Mouse (Mus musculus): ENCODE data around the gene Thnsl2.

The Thnsl2 gene

GRCm38 (mm10) chr6:71143894-71144455 lies at the start of gene Thnsl2:
Thnsl2 (minus strand) TSS chr6:71144439.
- DNase-seq (ENCODE audit: low spot score in 2 of 2): peak; percentile 57 to 60

- no peak for DNase-seq (ENCODE audit: low spot score in 2 of 2)
These were observed 49.0 kb upstream of the Thnsl2 start for GRCm38 (mm10) chr6:71193151-71193740.

DNA sequence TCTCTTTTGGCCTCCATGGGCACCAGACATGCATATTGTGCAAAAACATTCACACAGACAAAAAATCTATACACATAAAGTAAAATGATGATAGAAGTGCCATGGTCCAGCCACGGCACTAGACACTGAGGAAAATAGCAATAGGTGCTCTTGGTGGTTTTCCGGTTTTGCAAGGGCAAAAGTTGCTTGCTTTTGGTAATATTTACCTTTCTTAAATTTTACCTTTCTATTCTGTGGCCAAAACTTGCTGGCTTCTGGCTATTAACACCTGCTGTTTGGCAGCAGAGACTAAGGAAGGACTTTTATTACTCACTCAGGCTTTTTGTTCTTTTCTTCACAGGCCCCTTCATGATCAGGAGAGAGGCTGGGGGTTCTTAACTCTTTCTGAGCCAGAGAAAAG lies 46.3 kb upstream of the Thnsl2 start:
- no peak for DNase-seq (ENCODE audit: low spot score in 2 of 2)

GRCm38 (mm10) chr6:71189578-71189977 lies 45.3 kb upstream of the Thnsl2 start:
- no peak for DNase-seq (ENCODE audit: low spot score in 2 of 2)

GRCm38 (mm10) chr6:71184941-71185604 lies 40.8 kb upstream of the Thnsl2 start:
- no peak for DNase-seq (ENCODE audit: low spot score in 2 of 2)

DNA sequence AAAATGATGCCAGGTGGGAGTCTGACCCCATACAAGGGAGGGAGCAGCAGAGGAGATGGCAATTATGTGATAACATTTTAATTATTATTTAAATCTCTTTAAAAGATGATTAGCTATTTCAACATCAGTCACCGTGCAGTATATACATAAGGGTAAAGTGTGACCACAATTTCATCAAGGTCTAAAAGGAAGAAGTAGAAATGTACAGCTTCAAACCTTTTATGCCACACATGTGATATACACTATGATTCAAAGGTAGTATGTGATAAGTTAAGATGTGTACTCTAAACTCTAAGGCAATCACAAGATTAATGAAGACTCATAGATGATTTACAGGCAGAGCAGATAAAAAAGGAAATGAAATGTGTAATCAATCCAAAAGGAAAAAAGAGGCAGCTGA lies 36.4 kb upstream of the Thnsl2 start:
- no peak for DNase-seq (ENCODE audit: low spot score in 2 of 2)

- DNase-seq (ENCODE audit: low spot score in 2 of 2): no peak
These were observed 28.8 kb upstream of the Thnsl2 start for GRCm38 (mm10) chr6:71172812-71173580.

- DNase-seq (ENCODE audit: low spot score in 2 of 2): no peak
These were observed 22.4 kb upstream of the Thnsl2 start for GRCm38 (mm10) chr6:71166551-71167169.

DNA sequence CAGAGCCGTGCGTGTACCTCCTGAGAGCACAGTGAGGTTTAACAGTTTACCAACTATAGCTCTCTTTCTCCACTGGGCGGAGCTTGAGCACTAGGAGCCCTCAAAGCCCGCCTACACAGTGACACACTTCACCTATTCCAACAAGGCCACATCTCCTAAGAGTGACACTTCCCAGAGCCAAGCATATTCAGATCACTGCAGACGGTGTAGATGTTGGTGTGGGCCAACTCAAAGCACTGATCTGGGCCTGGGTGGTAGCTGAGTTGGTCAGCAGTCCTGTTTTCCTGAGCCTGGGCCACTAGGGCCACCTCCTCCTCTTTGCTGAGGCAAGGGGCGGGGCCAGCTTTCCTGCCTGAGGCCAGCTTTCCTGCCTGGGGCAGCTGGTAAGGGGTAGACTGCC lies 20.2 kb upstream of the Thnsl2 start:
- no peak for DNase-seq (ENCODE audit: low spot score in 2 of 2)

DNA sequence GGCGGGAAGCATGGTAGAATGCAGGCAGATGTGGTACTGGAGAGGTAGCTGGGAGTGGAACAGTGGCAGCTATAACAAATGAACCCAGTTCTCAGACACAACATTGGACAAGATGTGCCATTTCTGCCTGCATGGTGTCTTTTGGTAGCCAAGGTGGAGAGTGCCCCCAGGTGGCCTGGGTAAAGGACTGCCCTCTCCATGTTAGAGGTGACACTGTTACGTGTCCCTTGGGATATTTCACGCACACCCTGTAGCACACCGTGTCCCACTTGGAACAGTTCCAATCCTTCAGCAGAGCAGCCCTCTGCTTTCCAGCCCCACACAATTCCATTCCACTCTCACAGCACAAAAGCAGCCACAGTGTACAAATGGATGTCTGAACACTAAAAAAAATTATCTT lies 18.0 kb upstream of the Thnsl2 start:
- no peak for DNase-seq (ENCODE audit: low spot score in 2 of 2)

DNA sequence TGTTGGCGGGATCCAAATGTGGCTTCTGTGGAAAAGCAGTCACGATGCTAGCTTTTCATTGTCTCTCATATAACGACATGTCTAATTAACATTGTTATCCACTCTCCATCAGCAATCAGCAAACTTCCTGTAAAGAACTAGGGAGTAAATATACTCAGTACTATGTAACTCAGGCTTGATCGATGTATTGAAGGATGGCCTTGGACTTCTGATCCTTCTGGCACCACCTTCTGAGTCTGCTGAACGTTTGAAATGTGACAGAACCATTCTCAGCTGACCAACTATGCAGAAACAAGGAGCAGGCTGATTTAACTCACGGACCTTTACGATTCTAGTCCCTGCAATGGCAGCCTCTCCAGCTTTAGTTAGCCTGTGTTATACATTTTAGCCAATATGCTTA lies 17.1 kb upstream of the Thnsl2 start:
- no peak for DNase-seq (ENCODE audit: low spot score in 2 of 2)

GRCm38 (mm10) chr6:71156674-71157326 lies 12.6 kb upstream of the Thnsl2 start:
- DNase-seq (ENCODE audit: low spot score in 2 of 2): no peak

GRCm38 (mm10) chr6:71154861-71155260 lies 10.6 kb upstream of the Thnsl2 start:
- no peak for DNase-seq (ENCODE audit: low spot score in 2 of 2)

DNA sequence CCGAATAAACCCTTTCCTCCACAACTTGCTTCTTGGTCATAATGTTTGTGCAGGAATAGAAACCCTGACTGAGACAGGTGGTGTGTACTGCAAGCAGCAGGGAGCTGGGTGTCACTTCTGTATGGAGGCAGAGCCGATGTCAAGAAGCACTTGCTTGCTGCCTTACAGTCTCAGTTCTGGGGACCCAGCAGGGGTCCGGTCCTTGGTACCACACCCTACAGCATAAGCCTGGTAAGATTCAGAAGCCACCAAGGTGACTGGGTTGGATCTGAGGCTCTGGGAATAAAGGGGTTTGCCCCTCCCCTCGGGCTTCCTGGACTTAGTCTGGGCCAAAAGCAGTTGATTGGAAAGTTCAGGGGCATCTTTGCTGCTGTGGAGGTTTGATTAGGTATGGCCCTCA lies 9.2 kb upstream of the Thnsl2 start:
- DNase-seq (ENCODE audit: low spot score in 2 of 2): no peak

DNA sequence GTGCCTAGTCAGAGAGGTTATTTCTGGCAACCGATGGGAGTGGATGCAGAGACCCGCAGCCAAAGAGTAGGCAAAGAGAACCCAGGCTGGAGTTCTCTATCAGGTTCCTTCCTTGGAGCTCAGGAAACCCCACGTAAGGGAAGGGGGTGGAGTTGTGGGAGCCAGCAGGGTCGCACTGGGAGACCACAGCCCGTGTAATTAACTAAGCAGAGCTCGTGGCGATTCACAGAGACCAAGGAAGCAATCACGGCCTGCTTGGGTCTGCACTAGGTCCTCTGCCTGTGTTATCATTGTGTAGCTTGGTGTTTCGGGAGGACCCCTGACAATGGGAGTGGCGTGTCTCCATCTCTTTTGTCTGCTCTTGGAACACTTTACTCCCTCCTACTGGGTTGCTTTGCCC lies 6.9 kb upstream of the Thnsl2 start:
- no peak for DNase-seq (ENCODE audit: low spot score in 2 of 2)

- peak in 1 of 2 experiments; percentile 23 for DNase-seq (ENCODE audit: low spot score in 2 of 2)
These were observed 5.3 kb upstream of the Thnsl2 start for GRCm38 (mm10) chr6:71149534-71149933.

DNA sequence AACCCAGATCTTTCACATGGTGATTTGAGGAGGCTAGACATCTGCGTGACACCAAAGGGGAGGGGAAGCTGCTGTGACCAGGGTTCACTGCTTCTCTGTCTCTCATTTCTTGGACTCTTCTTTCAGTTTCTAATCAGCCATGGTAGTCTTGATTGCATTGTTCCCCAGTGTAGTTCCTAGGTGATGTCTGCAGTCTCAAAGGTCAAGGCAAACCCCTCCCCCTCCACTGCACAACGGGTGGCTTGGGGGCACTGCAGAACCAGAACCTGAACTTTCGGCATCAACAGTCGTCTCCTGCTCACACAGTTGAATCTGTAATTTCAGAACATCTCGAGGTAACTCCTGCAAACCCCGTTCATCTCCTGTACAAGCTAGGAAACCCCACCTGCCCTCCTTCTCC lies 4.1 kb upstream of the Thnsl2 start:
- DNase-seq (ENCODE audit: low spot score in 2 of 2): no peak

- no peak for DNase-seq (ENCODE audit: low spot score in 2 of 2)
These were observed 1.2 kb upstream of the Thnsl2 start for GRCm38 (mm10) chr6:71145288-71145989.

GRCm38 (mm10) chr6:71143154-71143893 lies 915 bp downstream of the Thnsl2 start:
- no peak for DNase-seq (ENCODE audit: low spot score in 2 of 2)

- DNase-seq (ENCODE audit: low spot score in 2 of 2): no peak
These were observed 9.2 kb downstream of the Thnsl2 start for GRCm38 (mm10) chr6:71135031-71135430.
